Mouse (Mus musculus) megakaryocyte-erythroid progenitor cell, adult 5-6 weeks (primary cell): ENCODE measurements around the gene Tnfrsf13b. TPM values are rescaled to one million over a fixed set of nuclear protein-coding genes. Genes with fewer than 3 reads are reported as not detected.

Experiments
- total RNA-seq, 2 experiments: library from RNA; stranded (forward) in 1 of 2; stranded (reverse) in 1 of 2; fragments of 200-1000, 215-1000 nt in 1 of 2; fragments of >200 nt in 1 of 2; fragmentation: Nextera tagmentation in 1 of 2; gene quantifications; 2 replicates each; pipeline ENCODE4 v1.2.3; 2014 to 2017

Tnfrsf13b gene
- total RNA-seq, 2 experiments from 2014 or later = 2.3 to 12.5 TPM

Other genes with a start within 250 kb of the Tnfrsf13b start
- 33.3 and 41.4 TPM in 2 replicates for gene Tmem11, start 247.5 kb upstream of the Tnfrsf13b start, total RNA-seq (2014; fragmentation: Nextera tagmentation)
- gene Tmem11, start 247.5 kb upstream of the Tnfrsf13b start, total RNA-seq (2017) = 78.6 and 101 TPM in 2 replicates
- gene Natd1, start 212.0 kb upstream of the Tnfrsf13b start, total RNA-seq (2014; fragmentation: Nextera tagmentation) = 5.8 and 9.2 TPM in 2 replicates
- gene Natd1, start 212.0 kb upstream of the Tnfrsf13b start, total RNA-seq (2017) = 1.4 and 2.2 TPM in 2 replicates
- gene Map2k3, start 194.7 kb upstream of the Tnfrsf13b start, total RNA-seq (2014; fragmentation: Nextera tagmentation) = 46.0 and 52.1 TPM in 2 replicates
- gene Map2k3, start 194.7 kb upstream of the Tnfrsf13b start, total RNA-seq (2017) = 13.5 and 19.1 TPM in 2 replicates
- gene Kcnj12, start 104.2 kb upstream of the Tnfrsf13b start, total RNA-seq (2014; fragmentation: Nextera tagmentation) = not detected in 2 replicates
- not detected in 2 replicates for gene Kcnj12, start 104.2 kb upstream of the Tnfrsf13b start, total RNA-seq (2017)
- gene Usp22, start 48.3 kb downstream of the Tnfrsf13b start, total RNA-seq (2014; fragmentation: Nextera tagmentation) = 19.8 and 20.3 TPM in 2 replicates
- gene Usp22, start 48.3 kb downstream of the Tnfrsf13b start, total RNA-seq (2017) = 23.9 and 24.0 TPM in 2 replicates
- gene Aldh3a1, start 80.8 kb downstream of the Tnfrsf13b start, total RNA-seq (2014; fragmentation: Nextera tagmentation) = not detected in 2 replicates
- gene Aldh3a1, start 80.8 kb downstream of the Tnfrsf13b start, total RNA-seq (2017) = not detected in 2 replicates
- gene Aldh3a2, start 140.7 kb downstream of the Tnfrsf13b start, total RNA-seq (2014; fragmentation: Nextera tagmentation) = 10.6 and 15.4 TPM in 2 replicates
- 10.8 and 30.6 TPM in 2 replicates for gene Aldh3a2, start 140.7 kb downstream of the Tnfrsf13b start, total RNA-seq (2017)
- not detected in 2 replicates for gene Slc47a2, start 216.1 kb downstream of the Tnfrsf13b start, total RNA-seq (2014; fragmentation: Nextera tagmentation)
- not detected in 2 replicates for gene Slc47a2, start 216.1 kb downstream of the Tnfrsf13b start, total RNA-seq (2017)